Mouse (Mus musculus) stomach, postnatal 0 days (tissue): Measurements from ENCODE around the gene AI661453. TPM values are rescaled to one million over a fixed set of nuclear protein-coding genes. Genes with fewer than 3 reads are reported as not detected.
A peak's percentile ranks its signal among the peaks of the same experiment; 100 is the strongest.
"Not testable (repeated sequence)": the region's sequence is repeated elsewhere in the genome, so short reads cannot be mapped to it uniquely, and the experiment has no call there.

Source experiments
- ATAC-seq: fragments of 200-750 bp; cut with Nextera tagmentation; 2 replicates; pipeline ENCODE4 v1.8.0; 2017; ENCODE audit not compliant: low FRiP score, low TSS enrichment
- DNase-seq: peaks from one replicate; pipeline ENCODE4 v3.0.0-alpha.2; 2016; ENCODE audit warnings: low spot score
- H3K27ac ChIP-seq: fragments of 300-500 bp; sonication (generic); replicated peaks from 2 replicates; pipeline ENCODE4 v1.5.1; 2014; ENCODE audit warnings: mild to moderate bottlenecking, control low read depth
- H3K27me3 ChIP-seq: fragments of 300-500 bp; sonication (generic); 2 replicates; pipeline ENCODE4 v1.6.1; 2014; ENCODE audit warnings: low read length; ENCODE audit not compliant: control insufficient read depth, insufficient read depth
- H3K36me3 ChIP-seq: fragments of 300-500 bp; sonication (generic); 2 replicates; pipeline ENCODE4 v1.6.1; 2014; ENCODE audit warnings: low read length, mixed read lengths; ENCODE audit not compliant: control insufficient read depth, insufficient read depth
- H3K4me1 ChIP-seq: fragments of 300-500 bp; sonication (generic); replicated peaks from 2 replicates; pipeline ENCODE4 v1.6.1; 2014; ENCODE audit warnings: antibody characterized with exemption; ENCODE audit not compliant: control insufficient read depth, insufficient read depth
- H3K4me2 ChIP-seq: fragments of 300-500 bp; sonication (generic); replicated peaks from 2 replicates; pipeline ENCODE4 v1.6.1; 2014; ENCODE audit warnings: low read depth, mild to moderate bottlenecking, control low read depth, moderate library complexity
- H3K4me3 ChIP-seq: fragments of 300-500 bp; sonication (generic); 2 replicates; pipeline ENCODE4 v1.5.1; 2014; ENCODE audit warnings: low read depth, low read length, control low read depth
- H3K9ac ChIP-seq: fragments of 300-500 bp; sonication (generic); 2 replicates; pipeline ENCODE4 v1.6.1; 2014; ENCODE audit warnings: mild to moderate bottlenecking, low read length, control low read depth, mixed read lengths
- H3K9me3 ChIP-seq: fragments of 300-500 bp; sonication (generic); 2 replicates; pipeline ENCODE4 v1.6.1; 2016; ENCODE audit warnings: low read length; ENCODE audit not compliant: control insufficient read depth
- CTCF ChIP-seq: IDR thresholded peaks from 2 replicates; pipeline ENCODE4 v1.5.1; 2016; ENCODE audit warnings: antibody characterized with exemption, low read depth, mild to moderate bottlenecking, moderate library complexity
- EP300 ChIP-seq: optimal IDR thresholded peaks from 2 replicates; pipeline ENCODE3; 2016; ENCODE audit warnings: antibody characterized with exemption
- WGBS: fragments of 180-500 bp; shearing (Covaris S2); extraction: QIAGEN DNeasy Blood & Tissue Kit; methylation state at CpG from one replicate; pipeline ENCODE4 v1.1.7; 2014; 5-methylcytosine and 5-hydroxymethylcytosine counted together
- polyA plus RNA-seq: library from polyadenylated mRNA; unstranded; fragments of >200 nt; fragmentation: Nextera tagmentation; extraction: Ambion mirVana; gene quantifications from 2 replicates; pipeline ENCODE4 v1.2.1, GENCODE M21; 2015

AI661453 gene
- polyA plus RNA-seq, 1 experiment from 2014 or later = 8.9 TPM

DNA sequence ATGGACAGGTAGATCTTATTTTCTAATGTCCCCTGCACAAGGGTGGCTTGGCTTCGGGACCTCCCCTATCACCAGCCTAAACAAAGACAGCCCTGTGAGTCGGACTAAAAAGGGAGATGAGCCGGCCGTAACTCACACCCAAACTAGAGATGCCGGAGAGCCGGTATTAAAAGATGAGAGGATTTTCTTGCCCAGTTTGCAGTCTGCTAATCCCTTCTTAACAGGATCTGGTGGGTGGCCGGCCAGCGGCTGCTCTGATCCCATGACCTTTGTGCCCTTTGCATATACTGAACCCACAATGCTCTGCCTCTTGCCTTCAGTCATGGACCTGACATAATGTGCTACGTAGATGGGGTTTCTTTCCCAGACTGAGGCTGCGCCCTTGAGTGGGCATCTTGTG is 36.0 kb upstream of the AI661453 start, which contains the start of gene Guca1a:
Gene Guca1a, minus strand, starts transcription at position 134 of the 400 bp plus-strand sequence.
- H3K9me3 ChIP-seq = no peaks in the 10 kb centered on the region
- no peak within 1 kb of the TSS for H3K4me3 ChIP-seq
- no peak within 1 kb of the TSS for H3K4me2 ChIP-seq
- no peak within 1 kb of the TSS for H3K27ac ChIP-seq
- H3K9ac ChIP-seq = no peak within 1 kb of the TSS
- no peaks in the 10 kb centered on the region for H3K27me3 ChIP-seq
- 57% methylated on average over 10 of the region's 10 CpGs for WGBS
- 0 out of 2 replicates have a peak, but pooled peaks cover 2% of the 10 kb centered on the region for H3K4me1 ChIP-seq
- ATAC-seq (no peak), DNase-seq (no peak)
- TF ChIP-seq CTCF (no peak), EP300 (no peak)
- no peaks in the 10 kb centered on the region for H3K36me3 ChIP-seq

DNA sequence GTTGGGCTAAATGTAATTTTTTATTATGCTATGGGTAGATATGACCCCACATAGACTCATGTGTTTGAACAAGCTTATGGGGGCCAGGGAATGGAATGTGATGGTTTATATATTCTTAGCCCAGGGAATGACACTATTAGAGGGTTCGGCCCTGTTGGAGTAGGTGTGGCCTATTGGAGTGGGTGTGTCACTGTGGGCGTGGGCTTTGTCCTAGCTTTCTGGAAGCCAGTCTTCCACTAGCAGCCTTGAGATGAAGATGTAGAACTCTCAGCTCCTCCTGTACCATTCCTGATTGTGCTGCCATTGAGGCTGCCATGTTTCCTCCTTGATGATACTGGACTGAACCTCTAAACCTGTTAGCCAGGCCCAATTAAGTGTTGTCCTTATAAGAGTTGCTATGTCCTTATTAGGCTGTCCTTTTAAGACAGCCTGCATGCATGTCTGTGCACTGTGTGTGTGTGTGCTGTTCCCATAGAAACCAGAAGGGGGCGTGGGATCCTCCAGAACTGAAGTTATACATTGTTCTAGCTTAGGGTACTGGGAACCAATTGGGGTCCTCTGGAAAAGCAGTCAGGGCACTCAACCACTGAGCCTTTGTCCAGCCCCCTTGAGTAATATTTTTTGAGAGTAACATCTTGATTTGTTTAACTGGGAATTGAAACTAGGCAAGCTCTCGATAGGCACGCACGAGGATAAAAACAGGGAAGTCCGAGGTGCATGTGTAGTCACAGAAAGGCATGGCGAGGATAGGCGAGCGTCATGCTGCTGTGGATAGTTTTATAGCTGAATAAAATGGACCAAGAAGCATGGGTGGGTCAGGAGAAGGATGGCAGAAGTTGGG is 28.5 kb upstream of the AI661453 start:
- no peak overlapping the region for H3K9ac ChIP-seq
- H3K9me3 ChIP-seq = no peaks in the 10 kb centered on the region
- H3K4me2 ChIP-seq = no peak overlapping the region
- DNase-seq (no peak), ATAC-seq (no peak)
- peaks cover 3% of the 10 kb centered on the region; the same call in 1 of the 2 replicates for H3K27me3 ChIP-seq
- TF ChIP-seq EP300 = no peak
- no peak for TF ChIP-seq CTCF
- H3K4me1 ChIP-seq = no peaks in the 10 kb centered on the region
- no peak overlapping the region for H3K4me3 ChIP-seq
- no peaks in the 10 kb centered on the region for H3K36me3 ChIP-seq
- H3K27ac ChIP-seq = no peak overlapping the region
- WGBS = 58% methylated on average over 10 of the region's 10 CpGs

DNA sequence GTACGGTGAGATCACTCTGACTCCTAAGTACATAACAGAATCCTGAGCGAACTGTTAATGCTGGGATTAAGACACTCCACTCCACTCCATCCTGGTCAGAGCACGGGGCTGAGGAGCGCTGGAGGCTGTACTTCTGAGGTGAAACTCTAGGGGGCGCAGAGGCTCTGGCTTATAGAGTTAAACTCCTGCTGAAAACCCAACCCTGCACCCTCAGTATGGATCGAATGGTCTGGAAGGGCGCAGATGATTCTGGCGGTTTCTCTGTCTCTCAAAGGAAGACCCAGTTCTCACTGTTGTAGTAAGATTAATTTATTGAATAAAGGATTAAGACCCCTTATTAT is 27.9 kb upstream of the AI661453 start:
- H3K9me3 ChIP-seq = no peaks in the 10 kb centered on the region
- TF ChIP-seq EP300 (no peak), CTCF (peak; percentile 82)
- H3K4me1 ChIP-seq = no peaks in the 10 kb centered on the region
- peak; percentile 69 for ATAC-seq
- H3K27ac ChIP-seq = no peak overlapping the region
- H3K27me3 ChIP-seq = peaks cover 3% of the 10 kb centered on the region; the same call in 1 of the 2 replicates
- no peaks in the 10 kb centered on the region for H3K36me3 ChIP-seq
- H3K4me3 ChIP-seq = no peak overlapping the region
- H3K4me2 ChIP-seq = no peak overlapping the region
- H3K9ac ChIP-seq = no peak overlapping the region
- WGBS = 20% methylated on average over 8 of the region's 8 CpGs
- DNase-seq = peak; percentile 79

DNA sequence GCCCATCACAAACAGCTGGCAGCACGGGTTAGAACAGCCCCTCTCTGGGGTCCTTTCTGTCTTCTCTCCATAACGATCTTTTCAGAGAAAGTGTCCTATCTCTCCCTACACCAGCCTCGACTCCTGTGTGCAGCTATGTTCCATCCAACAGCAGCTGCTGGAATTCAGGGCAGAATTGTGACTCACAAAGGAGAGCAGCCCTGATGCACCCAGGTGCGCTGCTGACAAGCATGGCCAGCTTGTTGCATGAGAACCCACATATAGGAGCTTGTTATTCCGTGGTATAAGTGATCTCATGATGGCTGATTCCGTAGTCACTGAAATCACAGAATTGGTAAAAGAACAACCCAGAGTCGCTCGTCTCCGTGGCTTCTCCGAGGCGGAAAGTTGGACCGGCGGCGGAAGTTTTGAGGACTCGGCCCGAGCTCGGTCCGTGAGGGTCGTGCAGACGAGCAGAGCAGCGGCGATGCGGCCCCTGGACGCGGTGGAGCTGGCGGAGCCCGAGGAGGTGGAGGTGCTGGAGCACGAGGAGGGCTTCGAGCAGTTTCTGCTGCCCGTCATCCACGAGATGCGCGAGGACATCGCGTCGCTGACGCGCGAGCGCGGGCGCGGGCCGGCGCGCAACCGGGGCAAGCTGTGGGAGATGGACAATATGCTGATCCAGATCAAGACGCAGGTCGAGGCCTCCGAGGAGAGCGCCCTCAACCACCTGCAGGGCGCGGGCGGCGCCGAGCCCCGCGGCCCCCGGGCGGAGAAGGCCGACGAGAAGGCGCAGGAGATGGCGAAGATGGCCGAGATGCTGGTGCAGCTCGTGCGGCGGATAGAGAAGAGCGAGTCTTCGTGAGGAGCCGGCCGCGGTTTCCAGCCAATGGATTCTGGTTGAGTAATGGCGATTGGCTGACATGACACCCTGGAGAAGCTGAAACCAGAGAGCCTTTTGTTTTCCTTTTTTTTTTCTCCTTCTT is 26.2 kb upstream of the AI661453 start:
- DNase-seq, H3K27ac ChIP-seq, H3K36me3 ChIP-seq, H3K27me3 ChIP-seq, ATAC-seq, H3K4me1 ChIP-seq, H3K9ac ChIP-seq, H3K9me3 ChIP-seq: not testable (repeated sequence)
- Histone ChIP-seq H3K4me2 (peak overlapping the region; percentile 47), H3K4me3 (peak overlapping the region; percentile 35)
- 3% methylated on average over 70 of the region's 74 CpGs for WGBS

DNA sequence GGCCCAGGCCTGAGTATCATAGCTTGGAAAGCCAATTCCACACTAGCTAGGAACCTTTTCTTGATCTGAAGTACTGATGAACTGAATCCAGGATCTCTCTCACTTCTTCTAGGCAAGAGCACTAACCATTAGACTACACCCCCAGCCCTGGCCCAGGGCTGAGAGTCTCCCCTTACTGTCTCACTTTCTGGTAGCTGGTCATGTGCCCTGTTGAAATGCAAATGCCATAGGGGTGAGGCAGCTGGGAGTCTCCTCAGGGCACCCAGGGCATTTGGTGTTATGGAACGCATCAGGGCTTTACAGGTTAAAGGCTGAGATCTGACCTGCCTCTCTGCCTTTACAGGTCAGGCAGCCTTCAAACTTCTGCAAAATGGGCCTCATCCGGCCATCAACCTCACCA is 16.2 kb upstream of the AI661453 start:
- Histone ChIP-seq H3K4me3 (no peak overlapping the region), H3K27ac (peak overlapping the region; percentile 49; the same call in 1 of the 2 replicates), H3K36me3 (no peaks in the 10 kb centered on the region), H3K9ac (no peak overlapping the region), H3K4me2 (no peak overlapping the region), H3K27me3 (no peaks in the 10 kb centered on the region), H3K4me1 (no peaks in the 10 kb centered on the region), H3K9me3 (no peaks in the 10 kb centered on the region)
- WGBS = 61% methylated on average over 2 of the region's 2 CpGs
- TF ChIP-seq CTCF (no peak), EP300 (no peak)
- DNase-seq (no peak), ATAC-seq (no peak)

DNA sequence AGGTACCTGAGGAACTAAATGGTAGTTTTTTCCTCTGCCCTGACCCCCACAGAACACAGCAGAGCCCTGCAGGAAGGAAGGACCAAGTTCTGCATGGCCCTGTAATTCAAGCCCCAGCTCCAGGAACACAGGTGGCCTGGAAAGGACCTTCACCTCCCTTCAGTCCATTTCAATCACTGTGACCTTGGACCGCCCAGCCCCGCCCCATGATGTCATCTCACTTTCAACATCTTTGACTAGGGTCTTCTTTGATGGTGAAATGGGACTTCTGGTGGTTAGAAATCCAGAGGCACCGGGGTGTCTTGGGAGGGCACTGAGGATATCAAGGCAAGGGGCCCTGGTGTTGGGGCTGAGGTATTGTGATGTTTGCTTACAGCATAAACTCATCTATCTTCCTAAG is 14.8 kb upstream of the AI661453 start:
- 77% methylated on average over 3 of the region's 3 CpGs for WGBS
- H3K4me1 ChIP-seq = no peaks in the 10 kb centered on the region
- no peak overlapping the region for H3K4me3 ChIP-seq
- TF ChIP-seq EP300 = no peak
- H3K9ac ChIP-seq = no peak overlapping the region
- H3K36me3 ChIP-seq = no peaks in the 10 kb centered on the region
- no peak overlapping the region for H3K27ac ChIP-seq
- no peak overlapping the region for H3K4me2 ChIP-seq
- ATAC-seq (no peak), DNase-seq (no peak)
- no peaks in the 10 kb centered on the region for H3K9me3 ChIP-seq
- H3K27me3 ChIP-seq = no peaks in the 10 kb centered on the region

DNA sequence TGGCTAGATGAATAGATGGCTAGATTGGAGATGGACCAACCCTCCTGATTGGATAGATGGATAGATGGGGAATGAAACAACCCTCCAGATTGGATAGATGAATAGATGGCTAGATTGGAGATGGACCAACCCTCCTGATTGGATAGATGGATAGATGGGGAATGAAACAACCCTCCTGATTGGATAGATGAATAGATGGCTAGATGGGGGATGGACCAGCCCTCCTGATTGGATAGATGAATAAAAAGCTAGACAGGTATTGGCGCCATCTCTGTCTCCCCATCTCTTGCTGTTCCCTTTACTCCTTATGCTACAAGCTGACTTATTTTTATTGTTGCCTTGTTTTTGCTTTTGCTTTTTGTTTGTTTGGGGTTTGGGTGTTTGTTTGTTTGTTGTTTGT is 13.8 kb upstream of the AI661453 start:
- WGBS = 100% methylated on average over 1 of the region's 1 CpGs
- H3K27me3 ChIP-seq, DNase-seq, H3K4me2 ChIP-seq, H3K9me3 ChIP-seq, H3K9ac ChIP-seq, H3K4me1 ChIP-seq, H3K4me3 ChIP-seq, H3K36me3 ChIP-seq, ATAC-seq, H3K27ac ChIP-seq: not testable (repeated sequence)
